Mouse (Mus musculus) CD8-positive naive resting alpha-beta T cell, adult 2 months (primary cell): ENCODE results near the gene Hdgfl2.
A peak's percentile ranks its signal among the peaks of the same experiment; 100 is the strongest.
"Not testable (repeated sequence)": the region's sequence is repeated elsewhere in the genome, so short reads cannot be mapped to it uniquely, and the experiment has no call there.

Experiments used
- DNase-seq, 2 experiments: peaks; one replicate each; pipeline ENCODE4 v3.0.0; 2022; ENCODE audit warnings: low read depth in 2 of 2, low spot score in 2 of 2

Hdgfl2 gene

DNA sequence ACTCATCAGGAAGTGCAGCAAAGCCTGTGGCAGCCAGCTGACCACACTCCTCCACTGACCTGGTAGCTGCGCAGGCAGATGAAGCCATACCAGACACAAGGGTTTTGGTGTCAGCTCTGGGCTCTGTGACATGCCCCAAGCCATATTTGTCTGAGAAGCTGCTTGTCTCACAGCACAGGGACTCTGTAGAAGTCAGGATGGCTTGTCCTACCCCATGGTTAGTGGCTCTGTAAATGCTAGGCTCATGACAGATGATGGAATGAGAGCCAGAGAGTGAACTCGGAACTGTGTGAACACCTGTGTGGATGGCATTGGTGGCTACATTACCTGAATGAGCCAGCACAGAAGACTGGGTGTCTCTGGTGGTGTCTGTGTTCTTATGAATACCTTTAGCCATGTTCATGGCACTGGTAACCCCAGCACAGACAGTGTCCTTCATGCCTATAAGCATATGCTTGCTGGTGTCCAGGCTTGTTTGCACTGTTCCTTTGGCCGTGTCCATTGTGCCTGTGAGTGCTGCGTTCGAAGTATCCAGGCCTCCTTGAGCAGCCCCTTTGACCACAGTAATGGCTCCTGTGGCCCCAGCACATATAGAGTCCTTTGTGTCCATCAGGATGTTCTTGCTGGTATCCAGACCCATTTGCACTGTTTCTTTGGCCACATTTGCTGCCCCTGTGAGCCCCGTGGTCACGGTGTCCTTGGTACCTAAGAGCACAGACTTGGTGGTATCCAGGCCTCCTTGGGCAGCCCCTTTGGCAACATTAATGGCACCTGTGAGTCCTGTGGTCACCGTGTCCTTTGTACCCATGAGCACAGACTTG, 24.2 kb downstream of the Hdgfl2 start:
- DNase-seq: no peak

DNA sequence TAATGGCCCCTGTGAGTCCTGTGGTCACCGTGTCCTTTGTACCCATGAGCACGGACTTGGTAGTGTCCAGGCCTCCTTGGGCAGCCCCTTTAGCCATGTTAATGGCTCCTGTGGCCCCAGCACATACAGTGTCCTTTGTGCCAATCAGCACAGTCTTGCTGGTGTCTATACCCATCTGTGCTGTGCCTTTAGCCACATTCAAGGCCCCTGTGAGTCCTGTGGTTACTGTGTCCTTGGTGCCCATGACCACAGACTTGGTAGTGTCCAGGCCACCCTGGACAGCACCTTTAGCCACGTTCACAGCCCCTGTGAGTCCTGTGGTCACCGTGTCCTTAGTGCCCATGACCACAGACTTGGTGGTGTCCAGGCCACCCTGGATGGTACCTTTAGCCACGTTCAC, 25.4 kb downstream of the Hdgfl2 start:
- not testable (repeated sequence) for DNase-seq

DNA sequence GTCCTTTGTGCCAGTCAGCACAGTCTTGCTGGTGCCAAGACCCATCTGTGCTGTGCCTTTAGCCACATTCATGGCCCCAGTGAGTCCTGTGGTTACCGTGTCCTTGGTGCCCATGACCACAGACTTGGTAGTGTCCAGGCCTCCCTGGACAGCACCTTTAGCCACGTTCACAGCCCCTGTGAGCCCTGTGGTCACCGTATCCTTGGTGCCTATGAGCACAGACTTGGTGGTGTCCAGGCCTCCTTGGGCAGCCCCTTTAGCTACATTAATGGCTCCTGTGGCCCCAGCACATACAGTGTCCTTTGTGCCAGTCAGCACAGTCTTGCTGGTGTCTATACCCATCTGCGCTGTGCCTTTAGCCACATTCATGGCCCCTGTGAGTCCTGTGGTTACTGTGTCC, 27.0 kb downstream of the Hdgfl2 start:
- not testable (repeated sequence) for DNase-seq

- DNase-seq: no peak
Observed at GRCm38 (mm10) chr17:56106981-56107380, 27.5 kb downstream of the Hdgfl2 start.

- DNase-seq: no peak
Observed at GRCm38 (mm10) chr17:56107736-56108135, 28.3 kb downstream of the Hdgfl2 start.

- no peak for DNase-seq
Observed at GRCm38 (mm10) chr17:56108334-56109044, 29.1 kb downstream of the Hdgfl2 start.

DNA sequence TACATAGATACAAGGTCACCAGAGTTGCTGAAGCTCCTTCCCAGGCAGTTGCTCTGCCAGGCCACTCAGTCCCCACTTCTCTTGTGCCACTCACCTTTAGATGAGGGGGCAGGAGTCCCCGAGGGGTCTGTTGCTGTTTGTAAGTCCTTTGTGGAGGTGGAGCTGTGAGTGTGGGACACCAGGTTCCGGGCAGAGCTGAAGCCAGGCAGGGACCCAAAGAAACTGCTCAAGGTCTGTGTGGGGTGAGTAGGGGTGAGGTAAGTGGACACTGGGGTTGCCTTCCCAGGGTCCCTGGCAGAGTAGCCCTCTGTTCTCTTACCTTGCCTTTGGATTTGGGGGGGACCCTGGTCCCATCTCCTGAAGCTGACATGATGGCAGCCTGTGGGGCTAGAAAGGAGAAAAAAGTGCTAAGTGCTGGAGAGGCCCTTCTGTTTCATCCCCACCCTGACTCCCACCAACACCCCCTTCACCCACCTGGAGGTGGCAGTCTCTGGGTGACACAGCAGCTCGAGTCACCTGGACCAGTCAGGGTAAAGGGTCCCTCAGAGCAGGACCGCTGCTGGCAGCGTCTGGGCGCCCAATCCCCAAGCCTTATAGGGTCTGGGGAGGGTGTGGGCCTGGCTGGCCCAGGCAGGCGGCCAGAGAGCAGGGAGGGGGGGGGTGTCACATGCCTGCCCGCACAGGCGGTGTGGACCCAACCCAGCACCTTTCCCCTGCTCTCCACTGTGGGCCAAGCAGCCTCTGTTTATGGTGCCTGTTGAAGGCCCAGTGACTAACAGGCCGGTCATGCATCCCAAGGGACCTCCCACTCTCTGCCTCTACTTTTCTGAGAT, 30.0 kb downstream of the Hdgfl2 start, which contains the start of gene Plin4:
Gene Plin4 (minus strand): TSS at position 585 of the 833 bp plus-strand sequence.
- DNase-seq: no peak

GRCm38 (mm10) chr17:56110571-56110970, 31.1 kb downstream of the Hdgfl2 start:
- DNase-seq: no peak

GRCm38 (mm10) chr17:56111021-56111420, 31.6 kb downstream of the Hdgfl2 start:
- no peak for DNase-seq

DNA sequence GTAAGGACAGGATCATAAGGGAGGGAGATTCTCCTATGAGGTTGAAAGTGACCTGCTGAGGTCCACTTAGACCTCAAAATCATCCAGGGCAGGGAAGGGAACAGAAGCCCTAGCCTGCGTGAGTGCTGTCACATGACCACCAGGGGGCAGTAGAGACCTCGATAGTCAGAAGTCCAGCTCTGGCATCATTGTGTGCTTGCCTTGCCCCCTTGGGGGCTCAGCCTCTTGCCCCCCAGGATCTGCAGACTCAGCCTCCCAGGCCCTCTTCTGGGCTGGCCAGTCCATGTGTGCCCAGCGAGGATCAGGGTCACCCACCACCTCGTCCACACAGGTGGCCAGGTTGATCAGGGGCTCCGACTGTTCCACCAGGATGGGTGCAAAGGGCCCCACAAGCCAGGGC, 32.4 kb downstream of the Hdgfl2 start:
- peak; percentile 51 to 63 for DNase-seq

DNA sequence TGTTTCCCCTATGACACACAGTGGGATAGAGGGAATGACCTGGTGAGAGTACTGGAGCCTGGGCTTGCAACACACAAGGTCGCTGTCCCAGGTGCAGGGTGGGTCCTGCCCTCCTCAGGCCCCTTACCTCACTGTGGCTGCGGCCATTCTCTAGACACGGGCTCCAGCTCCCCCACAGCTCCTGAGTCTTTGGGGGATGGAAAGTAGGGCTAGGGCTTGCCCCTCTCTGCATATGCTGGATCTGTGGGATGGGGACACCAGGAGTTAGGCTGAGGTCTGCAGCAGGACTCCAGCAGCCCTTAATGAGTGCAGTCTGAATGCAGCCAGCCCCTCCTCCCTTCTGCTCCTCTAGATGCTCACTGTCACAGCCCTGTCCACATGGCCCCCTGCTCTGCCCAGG, 33.3 kb downstream of the Hdgfl2 start:
- no peak for DNase-seq

DNA sequence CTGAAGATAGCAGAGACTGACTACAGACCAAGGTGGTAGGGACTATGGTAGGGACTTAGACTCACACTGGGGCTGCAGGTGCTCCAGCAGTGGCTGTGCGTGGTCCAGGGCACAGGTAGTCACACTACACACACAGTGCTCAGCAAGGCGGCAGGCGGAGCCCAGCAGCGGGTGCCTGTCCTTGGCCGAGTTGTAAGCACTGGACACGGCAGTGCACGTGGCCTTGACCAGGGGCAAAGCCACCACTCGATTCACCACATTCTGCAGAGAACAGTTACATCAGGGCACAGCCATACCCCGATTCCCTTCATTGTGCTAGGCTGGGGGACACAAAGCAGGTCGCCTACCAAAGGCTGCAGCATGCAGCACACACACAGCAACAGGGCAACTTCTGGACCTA, 36.8 kb downstream of the Hdgfl2 start:
- no peak for DNase-seq

GRCm38 (mm10) chr17:56117251-56117710, 37.8 kb downstream of the Hdgfl2 start, which contains the start of gene Plin5:
Plin5 (minus strand) TSS chr17:56117596.
- DNase-seq: no peak

GRCm38 (mm10) chr17:56119431-56119830, 40.0 kb downstream of the Hdgfl2 start:
- no peak for DNase-seq

GRCm38 (mm10) chr17:56119981-56120880, 40.8 kb downstream of the Hdgfl2 start:
- no peak for DNase-seq

DNA sequence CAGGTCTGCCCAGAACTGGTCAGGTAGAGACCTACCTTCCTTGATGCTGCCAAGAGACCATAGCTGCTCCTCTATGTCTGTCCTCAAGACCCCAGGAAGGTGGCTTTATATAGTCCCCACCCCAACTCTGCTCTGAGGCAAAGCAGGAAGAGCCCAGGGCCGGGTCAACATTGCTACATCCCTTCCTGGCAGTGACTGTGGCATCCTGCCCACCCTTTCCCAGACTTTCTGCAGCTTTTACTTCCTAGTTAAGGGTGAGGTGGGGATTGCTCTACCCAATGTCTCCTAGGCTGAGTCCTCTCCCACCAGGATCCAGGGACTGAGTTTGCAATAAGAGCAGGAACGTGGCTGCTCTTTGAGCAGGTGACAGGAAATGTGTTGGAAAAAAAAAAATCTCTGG, 42.4 kb downstream of the Hdgfl2 start, which contains the start of gene Lrg1:
Gene Lrg1 (minus strand): TSS at position 176 of the 400 bp plus-strand sequence.
- no peak for DNase-seq

GRCm38 (mm10) chr17:56123161-56123560, 43.7 kb downstream of the Hdgfl2 start:
- DNase-seq: no peak

- no peak for DNase-seq
Observed at GRCm38 (mm10) chr17:56123681-56124340, 44.4 kb downstream of the Hdgfl2 start.
